ENCODE assay signal across 8 mouse cellular contexts in genomic region chr7:128746151-128746550, GRCm38 (mm10). TPM values are rescaled to one million over a fixed set of nuclear protein-coding genes. Genes with fewer than 3 reads are reported as not detected.
A peak's percentile ranks its signal among the peaks of the same experiment; 100 is the strongest.
DNase-seq lines count a peak whose midpoint lies in the region; ATAC-seq lines count a peak whose summit lies in the region.

No protein-coding gene starts in this region.

- H3K27ac ChIP-seq in heart, embryonic 14.5 days (replicated peaks in 1 of 2; ENCODE audit: control insufficient read depth in 1 of 2, insufficient read depth in 1 of 2, low read depth in 2 of 2, low read length in 2 of 2): no peak overlapping the region
- H3K27ac ChIP-seq in hindbrain, embryonic 10.5 days: no peak overlapping the region
- H3K27ac ChIP-seq in midbrain, embryonic 10.5 days (replicated peaks): no peak overlapping the region

- 53% methylated on average over 10 of the region's 10 CpGs for WGBS in heart, embryonic 14.5 days
- 90% methylated on average over 10 of the region's 10 CpGs for WGBS in hindbrain, embryonic 10.5 days
- WGBS in midbrain, embryonic 10.5 days: 93% methylated on average over 10 of the region's 10 CpGs

- ATAC-seq in heart, embryonic 14.5 days (ENCODE audit: insufficient number of reproducible peaks, insufficient read depth, low FRiP score, low read depth): no peak

- H3K4me2 ChIP-seq in heart, embryonic 14.5 days (ENCODE audit: low read length): peak overlapping the region; percentile 75

- no peaks in the 10 kb centered on the region for H3K9me3 ChIP-seq in heart, embryonic 14.5 days (ENCODE audit: control insufficient read depth, low read length)
- H3K9me3 ChIP-seq in hindbrain, embryonic 10.5 days: no peaks in the 10 kb centered on the region
- H3K9me3 ChIP-seq in midbrain, embryonic 10.5 days (replicated peaks): no peaks in the 10 kb centered on the region

- intact Hi-C loops in heart, postnatal 10 days (cut with DNase I): no loop called here

- peaks cover 17 to 47% of the 10 kb centered on the region in 2 experiments for H3K4me1 ChIP-seq in heart, embryonic 14.5 days (ENCODE audit: control insufficient read depth in 2 of 2, insufficient read depth in 2 of 2, low read length in 2 of 2)
- peaks cover 38% of the 10 kb centered on the region for H3K4me1 ChIP-seq in hindbrain, embryonic 10.5 days (replicated peaks)
- H3K4me1 ChIP-seq in midbrain, embryonic 10.5 days: peaks cover 21% of the 10 kb centered on the region

- H3K27me3 ChIP-seq in heart, embryonic 14.5 days (ENCODE audit: control insufficient read depth, insufficient read depth, low read length): no peaks in the 10 kb centered on the region
- H3K27me3 ChIP-seq in hindbrain, embryonic 10.5 days (ENCODE audit: insufficient read depth, poor library complexity, severe bottlenecking): peaks cover 20% of the 10 kb centered on the region
- H3K27me3 ChIP-seq in midbrain, embryonic 10.5 days (ENCODE audit: low read depth, poor library complexity, severe bottlenecking): peaks cover 17% of the 10 kb centered on the region

- peaks cover 16% of the 10 kb centered on the region for H3K36me3 ChIP-seq in heart, embryonic 14.5 days (ENCODE audit: control insufficient read depth, insufficient read depth, low read length)
- H3K36me3 ChIP-seq in hindbrain, embryonic 10.5 days: peaks cover 22% of the 10 kb centered on the region
- peaks cover 23% of the 10 kb centered on the region for H3K36me3 ChIP-seq in midbrain, embryonic 10.5 days

- peak overlapping the region; percentile 88 for H3K9ac ChIP-seq in heart, embryonic 14.5 days (ENCODE audit: low read length)

- DNase-seq in heart, postnatal 10 days: no peak
- peak; percentile 2 for DNase-seq in Muller cell, postnatal 12 days (ENCODE audit: inconsistent ontology term)
- DNase-seq in hindbrain, embryonic 10.5 days (ENCODE audit: low spot score): no peak
- DNase-seq in midbrain, embryonic 10.5 days (ENCODE audit: low spot score): no peak
- DNase-seq in spleen, postnatal 10 days (ENCODE audit: low spot score in 2 of 2): no peak
- DNase-seq in layer of hippocampus, postnatal 36 days: no peak
- no peak for DNase-seq in layer of hippocampus, adult 11-12 months (ENCODE audit: low spot score)

- H3K4me3 ChIP-seq in heart, embryonic 14.5 days (ENCODE audit: control insufficient read depth in 1 of 2, insufficient read depth in 1 of 2, low read depth in 1 of 2, low read length in 2 of 2): peak overlapping the region; percentile 9 to 76; a peak in 3 of 4 replicates
- peak overlapping the region; percentile 98 for H3K4me3 ChIP-seq in hindbrain, embryonic 10.5 days
- H3K4me3 ChIP-seq in midbrain, embryonic 10.5 days: peak overlapping the region; percentile 99

RNA-seq across cellular contexts. Expression of gene Sec23ip, which starts 1.4 kb away (rescaled TPM):
- 31.2 and 32.2 TPM in 2 replicates for polyA plus RNA-seq in heart, embryonic 14.5 days (2014; fragmentation: Nextera tagmentation; extraction: Ambion mirVana)
- total RNA-seq in heart, postnatal 10 days (2021): 10 to 100 TPM; 29.3 to 30.0 TPM
- 42.6 and 45.2 TPM in 2 replicates for polyA plus RNA-seq in hindbrain, embryonic 10.5 days (2016; fragmentation: Nextera tagmentation; extraction: Ambion mirVana)
- polyA plus RNA-seq in midbrain, embryonic 10.5 days (2016; fragmentation: Nextera tagmentation; extraction: Ambion mirVana): 40.7 and 45.3 TPM in 2 replicates
- total RNA-seq in layer of hippocampus, postnatal 36 days (2021): 10 to 100 TPM; 44.7 to 51.4 TPM

RNA-seq across cellular contexts. Expression of gene Mcmbp, which starts 5.9 kb away (rescaled TPM):
- polyA plus RNA-seq in heart, embryonic 14.5 days (2014; fragmentation: Nextera tagmentation; extraction: Ambion mirVana): 47.1 and 48.1 TPM in 2 replicates
- 10 to 100 TPM; 33.1 to 35.9 TPM for total RNA-seq in heart, postnatal 10 days (2021)
- 68.0 and 75.3 TPM in 2 replicates for polyA plus RNA-seq in hindbrain, embryonic 10.5 days (2016; fragmentation: Nextera tagmentation; extraction: Ambion mirVana)
- polyA plus RNA-seq in midbrain, embryonic 10.5 days (2016; fragmentation: Nextera tagmentation; extraction: Ambion mirVana): 79.8 and 81.0 TPM in 2 replicates
- 10 to 100 TPM; 26.0 to 27.0 TPM for total RNA-seq in layer of hippocampus, postnatal 36 days (2021)

Comparison
In these comparisons a context has a peak if more than half of its experiments do, and no peak if none do; other contexts are left out.
1. H3K4me3 ChIP-seq: peak in every context shown above with its lines; median percentile 99 in midbrain, embryonic 10.5 days; 98 in hindbrain, embryonic 10.5 days; 42 in heart, embryonic 14.5 days.